Mouse (Mus musculus): ENCODE measurements at regions not wholly inside any gene's neighbourhood (a gene's known extent, or its start where the extent isn't known, plus 50 kb on each side); places are given as distances from the start of the nearest gene placed in this dataset.

DNA sequence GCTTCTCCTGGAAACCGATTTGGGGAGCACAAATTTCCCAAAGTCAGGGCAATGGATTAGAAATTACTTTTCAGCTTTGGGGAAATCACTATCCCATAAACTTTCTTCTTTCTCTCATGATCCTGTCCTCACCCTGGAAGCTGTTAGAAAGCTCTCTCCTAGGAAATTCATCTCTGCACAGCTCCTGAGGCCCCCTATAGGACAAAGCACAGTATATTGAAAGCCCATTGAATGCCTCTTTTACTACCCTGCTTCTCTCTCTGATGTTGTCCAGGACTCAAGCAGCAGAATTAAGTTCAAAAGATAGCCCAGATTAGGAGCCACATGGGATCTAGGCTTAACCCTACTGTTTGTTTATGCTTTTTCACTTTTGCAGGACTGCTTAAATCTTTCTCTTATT, 139.3 kb upstream of the Rnf219 start:
- Histone ChIP-seq H3K4me1 (ENCODE audit: control insufficient read depth, insufficient read depth, low read depth, low read length) (no peaks in the 10 kb centered on the region), H3K4me2 (ENCODE audit: low read length) (no peak overlapping the region), H3K9ac (ENCODE audit: low read depth, low read length) (no peak overlapping the region), H3K27me3 (replicated peaks; ENCODE audit: control insufficient read depth, insufficient read depth, low read length) (no peaks in the 10 kb centered on the region), H3K4me3 (ENCODE audit: low read length) (no peak overlapping the region), H3K27ac (ENCODE audit: low read depth, low read length) (no peak overlapping the region), H3K9me3 (ENCODE audit: control insufficient read depth, low read length) (no peaks in the 10 kb centered on the region), H3K36me3 (ENCODE audit: control insufficient read depth, insufficient read depth, low read length) (no peaks in the 10 kb centered on the region)
- 69% methylated on average over 1 of the region's 1 CpGs for WGBS
- ATAC-seq = no peak

DNA sequence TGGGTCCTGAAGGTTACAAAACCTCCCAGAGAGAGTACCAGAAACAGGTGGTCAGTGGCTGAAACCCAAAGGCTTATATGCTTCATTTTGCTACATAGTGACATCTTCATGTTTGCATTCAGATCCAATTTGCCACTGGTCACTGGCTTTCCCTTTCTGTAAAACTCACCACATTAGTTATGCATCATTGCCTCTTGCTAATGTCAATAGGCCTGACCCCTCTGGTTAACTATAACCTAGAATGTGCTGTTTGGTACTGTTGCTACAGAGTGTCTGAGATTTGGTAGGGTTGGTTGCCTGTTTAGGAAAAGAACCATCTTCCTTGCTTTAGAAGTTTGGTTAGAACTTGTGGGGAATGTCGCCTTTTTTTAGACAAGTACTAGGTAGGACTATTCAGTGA, 136.3 kb upstream of the Rnf219 start:
- H3K4me2 ChIP-seq (ENCODE audit: low read length) = no peak overlapping the region
- no peak overlapping the region for H3K4me3 ChIP-seq (ENCODE audit: low read length)
- 95% methylated on average over 1 of the region's 1 CpGs for WGBS
- H3K9me3 ChIP-seq (ENCODE audit: control insufficient read depth, low read length) = no peaks in the 10 kb centered on the region
- no peak for ATAC-seq
- H3K4me1 ChIP-seq (ENCODE audit: control insufficient read depth, insufficient read depth, low read depth, low read length) = no peaks in the 10 kb centered on the region
- no peak overlapping the region for H3K9ac ChIP-seq (ENCODE audit: low read depth, low read length)
- H3K36me3 ChIP-seq (ENCODE audit: control insufficient read depth, insufficient read depth, low read length) = no peaks in the 10 kb centered on the region
- H3K27ac ChIP-seq (ENCODE audit: low read depth, low read length) = no peak overlapping the region
- no peaks in the 10 kb centered on the region for H3K27me3 ChIP-seq (replicated peaks; ENCODE audit: control insufficient read depth, insufficient read depth, low read length)

DNA sequence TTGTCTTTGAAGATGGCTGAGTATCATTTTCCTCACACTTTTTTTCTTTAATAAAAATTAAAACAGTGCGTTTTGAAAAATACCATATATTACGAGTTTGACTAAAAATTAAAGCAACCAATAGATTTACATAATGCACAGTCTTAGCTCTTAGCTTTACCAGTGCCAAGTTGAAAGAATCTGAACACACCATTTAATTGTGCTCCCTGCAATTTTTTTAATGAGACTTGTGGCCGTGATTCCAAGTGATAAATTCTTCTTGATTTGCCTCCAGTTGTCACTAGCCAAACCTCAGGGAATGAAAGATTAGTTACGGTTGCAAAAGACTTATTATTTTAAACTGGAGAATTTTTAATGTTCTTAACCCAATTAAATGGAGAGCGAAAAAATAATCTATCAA, 127.5 kb upstream of the Rnf219 start:
- no peak overlapping the region for H3K4me3 ChIP-seq (ENCODE audit: low read length)
- H3K4me2 ChIP-seq (ENCODE audit: low read length) = no peak overlapping the region
- WGBS = 59% methylated on average over 5 of the region's 5 CpGs
- no peak for ATAC-seq
- H3K27ac ChIP-seq (ENCODE audit: low read depth, low read length) = no peak overlapping the region
- no peaks in the 10 kb centered on the region for H3K27me3 ChIP-seq (replicated peaks; ENCODE audit: control insufficient read depth, insufficient read depth, low read length)
- H3K36me3 ChIP-seq (ENCODE audit: control insufficient read depth, insufficient read depth, low read length) = no peaks in the 10 kb centered on the region
- peaks cover 5% of the 10 kb centered on the region; the same call in 1 of the 2 replicates for H3K4me1 ChIP-seq (ENCODE audit: control insufficient read depth, insufficient read depth, low read depth, low read length)
- no peaks in the 10 kb centered on the region for H3K9me3 ChIP-seq (ENCODE audit: control insufficient read depth, low read length)
- H3K9ac ChIP-seq (ENCODE audit: low read depth, low read length) = no peak overlapping the region

DNA sequence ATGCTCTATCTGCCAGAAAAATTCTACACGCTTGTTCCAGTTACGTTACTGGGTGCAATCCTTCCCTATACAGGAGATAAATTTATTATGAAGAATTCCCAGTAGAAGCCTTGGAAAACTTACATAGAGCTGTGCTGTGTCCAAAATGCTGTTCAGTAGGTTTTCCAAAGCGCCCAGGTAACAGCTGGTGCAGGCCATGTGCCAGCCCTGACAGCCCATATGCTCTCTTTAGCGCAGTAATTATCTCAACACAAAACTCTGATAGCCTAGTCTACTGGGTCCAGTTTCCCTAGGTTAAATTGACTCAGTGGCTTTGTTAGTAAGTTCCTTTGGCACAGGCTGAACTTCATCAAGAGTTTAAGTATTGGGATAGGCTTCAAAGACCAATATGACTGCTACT, 122.2 kb upstream of the Rnf219 start:
- ATAC-seq = peak; percentile 76
- Histone ChIP-seq H3K9ac (ENCODE audit: low read depth, low read length) (no peak overlapping the region), H3K27me3 (replicated peaks; ENCODE audit: control insufficient read depth, insufficient read depth, low read length) (no peaks in the 10 kb centered on the region), H3K4me3 (ENCODE audit: low read length) (no peak overlapping the region), H3K4me1 (ENCODE audit: control insufficient read depth, insufficient read depth, low read depth, low read length) (peaks cover 5% of the 10 kb centered on the region; the same call in 1 of the 2 replicates), H3K9me3 (ENCODE audit: control insufficient read depth, low read length) (no peaks in the 10 kb centered on the region), H3K27ac (ENCODE audit: low read depth, low read length) (no peak overlapping the region), H3K4me2 (ENCODE audit: low read length) (no peak overlapping the region), H3K36me3 (ENCODE audit: control insufficient read depth, insufficient read depth, low read length) (no peaks in the 10 kb centered on the region)
- 67% methylated on average over 4 of the region's 4 CpGs for WGBS

DNA sequence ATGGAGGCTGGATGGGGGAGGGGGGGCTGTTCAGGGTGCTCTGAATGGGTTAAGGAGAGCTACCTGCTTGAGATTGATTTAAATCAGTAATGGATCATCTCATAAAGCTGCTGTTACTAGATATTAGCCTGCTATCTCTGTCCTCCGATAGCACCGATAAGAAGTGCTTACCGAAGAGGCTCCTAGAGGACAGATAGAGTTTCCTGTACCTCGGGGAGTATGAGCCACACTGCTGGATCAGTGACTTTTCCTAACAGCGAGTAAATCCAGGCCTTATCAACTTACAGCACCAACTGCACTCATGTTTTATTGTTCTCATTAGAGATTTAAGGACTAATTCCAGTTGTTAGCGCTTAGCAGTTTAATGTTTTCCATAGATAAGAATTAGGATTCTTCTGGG, 120.3 kb upstream of the Rnf219 start:
- Histone ChIP-seq H3K36me3 (ENCODE audit: control insufficient read depth, insufficient read depth, low read length) (no peaks in the 10 kb centered on the region), H3K4me3 (ENCODE audit: low read length) (no peak overlapping the region), H3K9me3 (ENCODE audit: control insufficient read depth, low read length) (no peaks in the 10 kb centered on the region), H3K27ac (ENCODE audit: low read depth, low read length) (no peak overlapping the region), H3K9ac (ENCODE audit: low read depth, low read length) (no peak overlapping the region), H3K27me3 (replicated peaks; ENCODE audit: control insufficient read depth, insufficient read depth, low read length) (no peaks in the 10 kb centered on the region), H3K4me1 (ENCODE audit: control insufficient read depth, insufficient read depth, low read depth, low read length) (no peaks in the 10 kb centered on the region; the same call in 1 of the 2 replicates), H3K4me2 (ENCODE audit: low read length) (no peak overlapping the region)
- WGBS = 65% methylated on average over 6 of the region's 6 CpGs
- ATAC-seq = no peak

DNA sequence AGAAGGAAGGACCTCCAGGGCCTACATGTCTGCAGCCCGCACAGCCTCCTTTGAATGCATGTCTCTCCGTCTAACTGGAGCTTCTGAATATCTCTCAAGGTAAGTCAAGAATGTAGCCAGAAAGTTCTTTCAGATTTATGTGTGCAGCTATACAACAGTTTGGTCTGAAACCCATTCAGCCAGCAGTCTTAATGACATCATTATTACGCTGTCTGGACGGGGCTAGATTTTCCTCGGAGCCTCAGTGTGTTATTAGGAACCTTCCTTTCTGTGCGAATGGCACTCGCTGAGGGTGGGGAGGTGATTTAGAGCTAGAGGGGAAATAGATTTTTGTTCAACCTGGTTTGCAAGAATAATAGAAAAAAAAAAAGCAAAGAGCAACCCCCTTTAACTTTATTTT, 116.9 kb upstream of the Rnf219 start:
- ATAC-seq = no peak
- 60% methylated on average over 7 of the region's 7 CpGs for WGBS
- Histone ChIP-seq H3K27ac (ENCODE audit: low read depth, low read length) (no peak overlapping the region), H3K9me3 (ENCODE audit: control insufficient read depth, low read length) (no peaks in the 10 kb centered on the region), H3K9ac (ENCODE audit: low read depth, low read length) (no peak overlapping the region; the same call in 1 of the 2 replicates), H3K4me1 (ENCODE audit: control insufficient read depth, insufficient read depth, low read depth, low read length) (no peaks in the 10 kb centered on the region; the same call in 1 of the 2 replicates), H3K36me3 (ENCODE audit: control insufficient read depth, insufficient read depth, low read length) (no peaks in the 10 kb centered on the region), H3K4me3 (ENCODE audit: low read length) (no peak overlapping the region), H3K27me3 (replicated peaks; ENCODE audit: control insufficient read depth, insufficient read depth, low read length) (no peaks in the 10 kb centered on the region), H3K4me2 (ENCODE audit: low read length) (no peak overlapping the region)

DNA sequence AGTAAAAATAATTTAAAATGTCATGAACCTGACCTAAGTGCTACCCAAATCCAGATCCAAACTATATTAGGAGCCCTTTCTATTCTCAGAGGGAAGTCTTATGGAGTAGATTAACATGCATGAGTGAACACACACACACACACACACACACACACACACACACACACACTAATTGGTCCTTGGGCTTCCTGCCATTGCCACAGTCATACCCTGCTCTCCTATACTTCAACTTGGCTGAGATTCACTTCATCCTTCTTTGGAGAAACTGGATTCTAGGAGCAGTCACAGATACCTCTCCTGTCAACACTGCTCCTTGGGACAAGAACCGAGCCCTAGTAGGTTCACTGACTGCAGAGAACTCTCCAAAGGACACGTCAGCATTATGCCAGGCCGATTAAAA, 89.0 kb upstream of the Rnf219 start:
- peak; percentile 17; the same call in 1 of the 2 replicates for ATAC-seq
- H3K4me1 ChIP-seq (ENCODE audit: control insufficient read depth, insufficient read depth, low read depth, low read length) = no peaks in the 10 kb centered on the region
- H3K27me3 ChIP-seq (replicated peaks; ENCODE audit: control insufficient read depth, insufficient read depth, low read length) = no peaks in the 10 kb centered on the region
- H3K4me3 ChIP-seq (ENCODE audit: low read length) = no peak overlapping the region
- H3K9ac ChIP-seq (ENCODE audit: low read depth, low read length) = no peak overlapping the region
- no peaks in the 10 kb centered on the region for H3K9me3 ChIP-seq (ENCODE audit: control insufficient read depth, low read length)
- H3K36me3 ChIP-seq (ENCODE audit: control insufficient read depth, insufficient read depth, low read length) = no peaks in the 10 kb centered on the region
- H3K27ac ChIP-seq (ENCODE audit: low read depth, low read length) = no peak overlapping the region
- WGBS = 56% methylated on average over 3 of the region's 3 CpGs
- H3K4me2 ChIP-seq (ENCODE audit: low read length) = no peak overlapping the region

DNA sequence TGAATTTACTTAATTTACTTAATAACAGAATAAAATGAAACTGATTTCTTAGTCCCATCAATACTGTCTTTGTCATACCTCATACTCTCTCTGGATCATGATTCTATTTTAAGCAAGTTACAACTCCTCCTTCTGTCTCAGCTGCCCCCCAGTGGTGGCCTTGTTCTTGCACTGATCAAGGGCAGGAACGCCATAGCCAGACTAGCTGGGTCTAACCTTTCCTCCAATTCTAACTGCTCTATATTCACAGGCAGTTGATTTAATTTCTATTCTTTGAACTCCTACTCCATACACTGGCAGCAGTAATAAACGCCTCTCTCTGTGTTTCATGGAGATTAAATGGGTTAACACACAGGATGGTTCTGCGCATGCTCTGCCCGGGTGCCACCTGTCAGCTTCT, 87.9 kb upstream of the Rnf219 start:
- no peaks in the 10 kb centered on the region for H3K27me3 ChIP-seq (replicated peaks; ENCODE audit: control insufficient read depth, insufficient read depth, low read length)
- no peaks in the 10 kb centered on the region for H3K36me3 ChIP-seq (ENCODE audit: control insufficient read depth, insufficient read depth, low read length)
- no peak overlapping the region for H3K9ac ChIP-seq (ENCODE audit: low read depth, low read length)
- ATAC-seq = no peak
- H3K4me1 ChIP-seq (ENCODE audit: control insufficient read depth, insufficient read depth, low read depth, low read length) = no peaks in the 10 kb centered on the region
- H3K4me2 ChIP-seq (ENCODE audit: low read length) = no peak overlapping the region
- H3K9me3 ChIP-seq (ENCODE audit: control insufficient read depth, low read length) = no peaks in the 10 kb centered on the region
- 71% methylated on average over 4 of the region's 4 CpGs for WGBS
- H3K4me3 ChIP-seq (ENCODE audit: low read length) = no peak overlapping the region
- no peak overlapping the region for H3K27ac ChIP-seq (ENCODE audit: low read depth, low read length)

DNA sequence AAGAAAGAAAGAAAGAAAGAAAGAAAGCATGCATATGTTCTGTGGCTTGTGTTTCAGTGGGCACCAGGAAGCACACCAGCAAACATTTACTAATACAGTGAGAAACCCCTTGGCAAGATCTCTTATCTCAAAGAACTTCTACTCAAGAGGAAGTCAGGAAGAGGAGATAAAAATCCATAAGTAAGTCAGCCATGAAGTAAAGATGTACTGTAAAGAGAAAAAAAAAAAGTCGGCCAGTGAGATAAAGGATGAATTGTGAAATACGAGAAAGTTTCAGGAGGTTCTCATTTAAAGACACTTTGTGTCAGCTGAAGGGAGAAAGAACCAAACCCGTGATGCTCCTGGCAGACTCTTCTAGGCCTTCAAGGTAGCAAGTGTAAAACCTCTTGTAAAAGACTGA, 72.4 kb upstream of the Rnf219 start:
- Histone ChIP-seq H3K27me3 (replicated peaks; ENCODE audit: control insufficient read depth, insufficient read depth, low read length) (no peaks in the 10 kb centered on the region), H3K27ac (ENCODE audit: low read depth, low read length) (no peak overlapping the region), H3K36me3 (ENCODE audit: control insufficient read depth, insufficient read depth, low read length) (no peaks in the 10 kb centered on the region), H3K4me2 (ENCODE audit: low read length) (no peak overlapping the region), H3K9me3 (ENCODE audit: control insufficient read depth, low read length) (no peaks in the 10 kb centered on the region), H3K4me3 (ENCODE audit: low read length) (no peak overlapping the region), H3K4me1 (ENCODE audit: control insufficient read depth, insufficient read depth, low read depth, low read length) (no peaks in the 10 kb centered on the region), H3K9ac (ENCODE audit: low read depth, low read length) (no peak overlapping the region)
- no peak for ATAC-seq
- whole genome bisulfite sequencing = 86% methylated on average over 3 of the region's 3 CpGs
